Mouse (Mus musculus) hindbrain, embryonic 10.5 days (tissue): ENCODE results near the gene Agrn. TPM values are rescaled to one million over a fixed set of nuclear protein-coding genes. Genes with fewer than 3 reads are reported as not detected.
A peak's percentile ranks its signal among the peaks of the same experiment; 100 is the strongest.
"Not testable (repeated sequence)": the region's sequence is repeated elsewhere in the genome, so short reads cannot be mapped to it uniquely, and the experiment has no call there.

Experiments used
- DNase-seq: peaks from one replicate; pipeline ENCODE4 v3.0.0-alpha.2; 2017; ENCODE audit warnings: low spot score
- H3K27ac ChIP-seq: fragments of 300-500 bp; sonication (generic); 2 replicates; pipeline ENCODE4 v1.5.1; 2016; ENCODE audit warnings: mild to moderate bottlenecking, moderate library complexity
- H3K27me3 ChIP-seq: fragments of 300-500 bp; sonication (generic); 2 replicates; pipeline ENCODE4 v1.6.1; 2016; ENCODE audit warnings: mild to moderate bottlenecking; ENCODE audit not compliant: poor library complexity, insufficient read depth, severe bottlenecking
- H3K36me3 ChIP-seq: fragments of 300-500 bp; sonication (generic); 2 replicates; pipeline ENCODE4 v1.6.1; 2016; ENCODE audit warnings: mild to moderate bottlenecking, moderate library complexity
- H3K4me1 ChIP-seq: fragments of 300-500 bp; sonication (generic); replicated peaks from 2 replicates; pipeline ENCODE4 v1.6.1; 2016; ENCODE audit warnings: mild to moderate bottlenecking
- H3K4me3 ChIP-seq: fragments of 300-500 bp; sonication (generic); 2 replicates; pipeline ENCODE4 v1.5.1; 2016; ENCODE audit warnings: mild to moderate bottlenecking, moderate library complexity
- H3K9me3 ChIP-seq: fragments of 300-500 bp; sonication (generic); 2 replicates; pipeline ENCODE4 v1.6.1; 2016; ENCODE audit warnings: mild to moderate bottlenecking, moderate library complexity
- WGBS: fragments of 180-500 bp; shearing (Covaris S2); methylation state at CpG from one replicate; pipeline ENCODE4 v1.1.7; 2016; 5-methylcytosine and 5-hydroxymethylcytosine counted together
- polyA plus RNA-seq: library from polyadenylated mRNA; unstranded; fragments of >200 nt; fragmentation: Nextera tagmentation; extraction: Ambion mirVana; gene quantifications from 2 replicates; pipeline ENCODE4 v1.2.1, GENCODE M21; 2016

Gene Agrn
- polyA plus RNA-seq, 1 experiment from 2014 or later, result 85.8 TPM

GRCm38 (mm10) chr4:156177630-156178029 is 19.7 kb downstream of the Agrn start:
- H3K27me3 ChIP-seq, result no peaks in the 10 kb centered on the region
- H3K36me3 ChIP-seq, result peaks cover 100% of the 10 kb centered on the region
- no peak overlapping the region for H3K4me3 ChIP-seq

GRCm38 (mm10) chr4:156171828-156172227 is 25.5 kb downstream of the Agrn start:
- H3K27ac ChIP-seq, result no peak overlapping the region
- no peaks in the 10 kb centered on the region for H3K4me1 ChIP-seq
- H3K4me3 ChIP-seq, result no peak overlapping the region
- no peak for DNase-seq
- 97% methylated on average over 11 of the region's 11 CpGs for WGBS
- H3K9me3 ChIP-seq, result no peaks in the 10 kb centered on the region
- H3K27me3 ChIP-seq, result no peaks in the 10 kb centered on the region
- peaks cover 100% of the 10 kb centered on the region for H3K36me3 ChIP-seq

More at GRCm38 (mm10) chr4:156177630-156178029, 19.7 kb downstream of the Agrn start:
- Histone ChIP-seq H3K27ac (no peak overlapping the region), H3K9me3 (no peaks in the 10 kb centered on the region), H3K4me1 (no peaks in the 10 kb centered on the region)
- 95% methylated on average over 9 of the region's 9 CpGs for WGBS
- DNase-seq, result no peak

DNA sequence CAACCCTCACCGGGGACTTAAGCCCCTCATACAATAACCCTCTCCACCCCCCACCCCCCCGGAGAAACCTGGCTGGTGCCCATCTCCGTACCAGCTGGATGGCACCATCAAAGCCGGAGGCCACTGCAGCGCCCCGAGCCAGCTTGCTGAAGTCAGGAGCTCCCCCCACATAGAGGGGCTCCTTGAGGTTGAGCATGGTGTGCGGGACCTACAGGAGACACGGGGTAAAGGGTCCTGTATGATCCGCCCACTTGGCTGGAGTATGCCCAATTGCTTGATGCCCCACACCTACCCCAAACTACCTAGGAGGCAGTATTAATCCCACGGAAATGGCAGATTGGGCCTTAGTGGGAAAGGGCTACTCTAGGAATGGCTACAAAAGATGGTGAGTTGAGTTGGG is 28.2 kb downstream of the Agrn start:
- Histone ChIP-seq H3K27me3 (no peaks in the 10 kb centered on the region), H3K27ac (no peak overlapping the region), H3K4me3 (no peak overlapping the region), H3K36me3 (peaks cover 100% of the 10 kb centered on the region), H3K9me3 (no peaks in the 10 kb centered on the region), H3K4me1 (no peaks in the 10 kb centered on the region)
- DNase-seq, result no peak
- 96% methylated on average over 10 of the region's 10 CpGs for WGBS

DNA sequence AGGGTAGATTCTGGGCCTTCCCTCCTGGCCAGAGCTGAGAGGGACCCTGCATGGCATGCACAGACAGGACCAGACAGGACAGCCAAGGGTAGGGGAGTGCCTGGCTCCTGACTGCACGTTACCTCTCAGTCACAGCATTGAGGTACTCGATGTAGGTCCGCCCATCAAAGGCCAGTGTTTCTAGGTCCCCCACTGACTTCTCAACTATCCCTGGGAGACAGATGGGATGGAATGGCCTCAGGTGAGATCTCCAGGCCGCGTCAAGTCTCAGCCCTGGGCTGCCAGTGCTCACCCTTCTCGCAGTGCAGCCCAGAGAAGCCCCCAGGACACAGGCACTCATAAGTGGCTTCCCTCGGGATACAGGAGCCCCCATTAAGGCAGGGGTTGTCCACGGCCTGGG is 28.7 kb downstream of the Agrn start:
- H3K27ac ChIP-seq, result no peak overlapping the region
- no peak overlapping the region for H3K4me3 ChIP-seq
- H3K36me3 ChIP-seq, result peaks cover 100% of the 10 kb centered on the region
- no peaks in the 10 kb centered on the region for H3K27me3 ChIP-seq
- H3K9me3 ChIP-seq, result peaks cover 3% of the 10 kb centered on the region; the same call in 1 of the 2 replicates
- WGBS, result 95% methylated on average over 8 of the region's 8 CpGs
- DNase-seq, result no peak
- H3K4me1 ChIP-seq, result no peaks in the 10 kb centered on the region

GRCm38 (mm10) chr4:156166477-156166876 is 30.8 kb downstream of the Agrn start:
- Histone ChIP-seq H3K4me3 (no peak overlapping the region), H3K4me1 (no peaks in the 10 kb centered on the region), H3K36me3 (peaks cover 100% of the 10 kb centered on the region), H3K9me3 (peaks cover 21% of the 10 kb centered on the region), H3K27ac (no peak overlapping the region), H3K27me3 (no peaks in the 10 kb centered on the region)
- DNase-seq, result no peak
- WGBS, result 92% methylated on average over 9 of the region's 9 CpGs

DNA sequence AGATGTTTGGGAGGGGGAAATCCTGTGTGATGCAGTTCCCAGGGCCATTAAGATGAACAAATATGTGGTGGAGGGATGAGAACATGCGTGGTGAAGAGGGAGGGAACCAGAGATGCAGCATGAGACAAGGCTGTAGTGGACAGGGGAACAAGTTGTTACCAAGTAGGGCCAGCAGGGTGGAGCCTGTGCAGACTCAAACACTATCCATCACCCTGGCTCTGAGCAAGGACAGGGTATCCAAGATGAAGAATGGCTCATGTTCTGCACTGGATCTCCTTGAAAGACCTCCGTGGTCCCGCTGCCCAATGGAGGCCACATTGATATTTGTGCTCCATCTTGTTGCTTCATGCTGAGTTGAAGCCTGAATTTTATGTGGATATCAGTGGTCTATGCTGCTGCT is 42.5 kb downstream of the Agrn start:
- Histone ChIP-seq H3K4me1 (no peaks in the 10 kb centered on the region), H3K27ac (no peak overlapping the region), H3K4me3 (no peak overlapping the region), H3K9me3 (peaks cover 24% of the 10 kb centered on the region), H3K27me3 (no peaks in the 10 kb centered on the region), H3K36me3 (no peaks in the 10 kb centered on the region)
- DNase-seq, result no peak
- 92% methylated on average over 3 of the region's 3 CpGs for WGBS

DNA sequence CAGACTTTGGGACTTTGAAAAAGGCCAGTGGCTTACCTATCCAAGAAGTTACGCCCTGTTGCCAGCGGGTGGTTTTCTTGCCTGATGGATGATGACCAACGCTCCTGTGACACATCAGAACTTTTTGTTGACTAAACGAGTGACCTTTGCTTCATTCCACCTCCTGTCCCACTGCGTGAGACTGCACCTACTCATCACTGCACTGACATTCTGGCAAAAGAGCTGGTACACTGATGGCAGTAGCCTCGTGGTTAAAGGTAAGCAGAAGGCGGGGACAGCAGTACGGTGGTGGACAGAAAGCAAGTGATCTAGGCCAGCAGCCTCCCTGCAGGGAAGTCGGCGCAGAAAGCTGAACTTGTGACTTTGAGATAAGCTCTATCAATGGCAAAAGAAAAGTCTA is 46.4 kb downstream of the Agrn start:
- not testable (repeated sequence) for H3K9me3 ChIP-seq, H3K4me3 ChIP-seq, H3K4me1 ChIP-seq, H3K27ac ChIP-seq, H3K36me3 ChIP-seq, H3K27me3 ChIP-seq, DNase-seq
- 89% methylated on average over 10 of the region's 10 CpGs for WGBS

- H3K4me1 ChIP-seq, result no peaks in the 10 kb centered on the region; the same call in 1 of the 2 replicates
- no peak overlapping the region for H3K4me3 ChIP-seq
- 94% methylated on average over 30 of the region's 30 CpGs for WGBS
- H3K9me3 ChIP-seq, result peaks cover 13% of the 10 kb centered on the region
- no peak overlapping the region for H3K27ac ChIP-seq
- no peaks in the 10 kb centered on the region for H3K36me3 ChIP-seq
- H3K27me3 ChIP-seq, result no peaks in the 10 kb centered on the region
- no peak for DNase-seq
Measured at GRCm38 (mm10) chr4:156136285-156137100, 60.8 kb downstream of the Agrn start.

DNA sequence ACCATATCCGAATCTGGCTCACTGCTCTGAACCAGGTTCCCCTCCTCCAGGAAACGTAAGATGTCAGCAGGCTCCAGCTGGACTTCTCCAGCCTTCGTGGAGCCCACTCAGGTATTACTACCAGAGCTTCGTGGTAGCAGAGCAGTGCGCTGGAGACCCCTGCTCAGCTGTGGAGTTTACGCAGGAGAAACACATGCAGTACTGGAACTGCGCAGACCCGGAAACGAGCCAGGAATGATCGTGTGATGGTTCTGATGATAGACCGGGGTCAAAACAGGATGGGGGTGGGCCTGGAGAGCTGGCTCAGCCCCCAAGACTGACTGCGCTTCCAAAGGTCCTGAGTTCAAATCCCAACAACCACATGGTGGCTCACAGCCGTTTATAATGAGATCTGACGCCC is 61.5 kb downstream of the Agrn start:
- Histone ChIP-seq H3K4me1 (no peaks in the 10 kb centered on the region; the same call in 1 of the 2 replicates), H3K36me3 (no peaks in the 10 kb centered on the region), H3K9me3 (peaks cover 13% of the 10 kb centered on the region), H3K27ac (no peak overlapping the region), H3K4me3 (no peak overlapping the region), H3K27me3 (no peaks in the 10 kb centered on the region)
- no peak for DNase-seq
- 93% methylated on average over 14 of the region's 14 CpGs for WGBS

DNA sequence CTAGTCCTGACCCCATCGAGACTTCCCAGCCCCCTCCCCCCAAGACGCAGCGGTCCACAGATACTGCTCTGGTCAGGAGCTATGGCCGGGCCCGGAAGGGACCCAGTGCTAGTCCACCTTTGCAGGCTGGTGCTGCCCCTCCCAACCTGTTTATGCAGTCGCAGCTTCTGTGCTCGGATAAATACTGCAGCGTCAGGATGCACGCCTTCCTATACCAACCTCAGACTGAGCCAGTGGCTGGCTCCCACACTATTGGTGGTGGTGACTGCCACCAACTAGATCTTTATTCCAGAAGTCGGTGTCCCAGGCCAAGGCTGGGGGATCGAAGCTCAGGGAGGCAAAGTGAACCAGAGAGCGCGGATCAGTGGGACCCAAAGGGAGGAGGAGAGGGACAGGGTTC is 62.2 kb downstream of the Agrn start:
- H3K27me3 ChIP-seq, result no peaks in the 10 kb centered on the region
- no peak overlapping the region for H3K4me3 ChIP-seq
- 92% methylated on average over 13 of the region's 13 CpGs for WGBS
- H3K4me1 ChIP-seq, result no peaks in the 10 kb centered on the region; the same call in 1 of the 2 replicates
- H3K36me3 ChIP-seq, result no peaks in the 10 kb centered on the region
- peaks cover 13% of the 10 kb centered on the region for H3K9me3 ChIP-seq
- H3K27ac ChIP-seq, result no peak overlapping the region
- no peak for DNase-seq

- DNase-seq, result no peak
- H3K27ac ChIP-seq, result peak overlapping the region; percentile 57
- H3K27me3 ChIP-seq, result no peaks in the 10 kb centered on the region
- H3K4me3 ChIP-seq, result no peak overlapping the region
- peaks cover 9% of the 10 kb centered on the region for H3K9me3 ChIP-seq
- H3K36me3 ChIP-seq, result no peaks in the 10 kb centered on the region
- 81% methylated on average over 12 of the region's 12 CpGs for WGBS
- H3K4me1 ChIP-seq, result no peaks in the 10 kb centered on the region; the same call in 1 of the 2 replicates
Measured at GRCm38 (mm10) chr4:156133943-156134605, 63.2 kb downstream of the Agrn start.

DNA sequence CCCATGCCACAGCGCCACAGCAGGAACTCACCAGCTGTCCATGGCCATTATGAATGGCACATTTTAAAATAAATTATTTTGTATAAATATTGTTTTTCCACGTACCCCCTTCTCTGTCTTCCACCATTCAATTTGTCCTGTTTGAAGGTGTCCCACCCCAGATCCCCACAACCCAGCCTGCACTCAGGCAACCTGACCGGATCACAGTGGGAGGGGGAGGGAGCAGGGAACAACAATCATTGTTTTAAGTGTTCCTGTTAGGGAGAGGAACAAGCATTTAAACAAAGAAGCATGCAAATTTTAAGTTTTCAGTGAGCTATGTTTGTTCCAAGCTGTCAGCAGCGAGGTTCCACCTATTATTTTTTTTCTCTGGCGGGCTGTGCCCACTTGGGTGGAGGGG is 64.0 kb downstream of the Agrn start:
- 65% methylated on average over 5 of the region's 5 CpGs for WGBS
- H3K4me3 ChIP-seq, result no peak overlapping the region
- H3K27ac ChIP-seq, result peak overlapping the region; percentile 57
- no peaks in the 10 kb centered on the region for H3K27me3 ChIP-seq
- no peaks in the 10 kb centered on the region; the same call in 1 of the 2 replicates for H3K4me1 ChIP-seq
- no peaks in the 10 kb centered on the region for H3K36me3 ChIP-seq
- peaks cover 4% of the 10 kb centered on the region for H3K9me3 ChIP-seq
- DNase-seq, result no peak

GRCm38 (mm10) chr4:156130940-156131339 is 66.3 kb downstream of the Agrn start:
- H3K9me3 ChIP-seq, result no peaks in the 10 kb centered on the region
- no peaks in the 10 kb centered on the region for H3K27me3 ChIP-seq
- 85% methylated on average over 10 of the region's 10 CpGs for WGBS
- H3K27ac ChIP-seq, result no peak overlapping the region
- no peaks in the 10 kb centered on the region; the same call in 1 of the 2 replicates for H3K4me1 ChIP-seq
- H3K4me3 ChIP-seq, result no peak overlapping the region
- H3K36me3 ChIP-seq, result peaks cover 23% of the 10 kb centered on the region
- DNase-seq, result no peak
